Mouse (Mus musculus) limb, embryonic 14.5 days (tissue): ENCODE results near the gene Psmb2. TPM values are rescaled to one million over a fixed set of nuclear protein-coding genes. Genes with fewer than 3 reads are reported as not detected.
A peak's percentile ranks its signal among the peaks of the same experiment; 100 is the strongest.

Experiments
- ATAC-seq: fragments of 200-750 bp; cut with Nextera tagmentation; 2 replicates; pipeline ENCODE4 v1.8.0; 2017; ENCODE audit warnings: low read depth, moderate number of reproducible peaks, moderate TSS enrichment; ENCODE audit not compliant: low FRiP score
- DNase-seq: peaks from one replicate; pipeline ENCODE4 v3.0.0-alpha.2; 2015; ENCODE audit warnings: low spot score
- H3K27ac ChIP-seq: fragments of 300-500 bp; sonication (generic); replicated peaks from 2 replicates; pipeline ENCODE4 v1.5.1; 2014; ENCODE audit warnings: low read depth, mild to moderate bottlenecking, low read length, moderate library complexity, mixed read lengths
- H3K27me3 ChIP-seq: fragments of 300-500 bp; sonication (generic); 2 replicates; pipeline ENCODE4 v1.6.1; 2014; ENCODE audit warnings: low read length, mixed read lengths; ENCODE audit not compliant: control insufficient read depth, insufficient read depth
- H3K36me3 ChIP-seq: fragments of 300-500 bp; sonication (generic); 2 replicates; pipeline ENCODE4 v1.6.1; 2014; ENCODE audit warnings: mild to moderate bottlenecking, low read length, moderate library complexity, mixed read lengths; ENCODE audit not compliant: control insufficient read depth, insufficient read depth
- H3K4me1 ChIP-seq: fragments of 300-500 bp; sonication (generic); 2 replicates; pipeline ENCODE4 v1.6.1; 2014; ENCODE audit warnings: antibody characterized with exemption, low read length, mixed read lengths; ENCODE audit not compliant: control insufficient read depth, insufficient read depth
- H3K4me2 ChIP-seq: fragments of 300-500 bp; sonication (generic); replicated peaks from 2 replicates; pipeline ENCODE4 v1.6.1; 2014; ENCODE audit warnings: low read depth, mild to moderate bottlenecking, low read length, moderate library complexity; ENCODE audit not compliant: severe bottlenecking
- H3K4me3 ChIP-seq: fragments of 300-500 bp; sonication (generic); replicated peaks from 2 replicates; pipeline ENCODE4 v1.5.1; 2014; ENCODE audit warnings: low read length
- H3K9ac ChIP-seq: fragments of 300-500 bp; sonication (generic); 2 replicates; pipeline ENCODE4 v1.6.1; 2014; ENCODE audit warnings: mild to moderate bottlenecking, low read depth, low read length, moderate library complexity; ENCODE audit not compliant: severe bottlenecking
- H3K9me3 ChIP-seq: fragments of 300-500 bp; sonication (generic); 2 replicates; pipeline ENCODE4 v1.6.1; 2016; ENCODE audit warnings: low read length; ENCODE audit not compliant: control insufficient read depth
- POLR2A ChIP-seq: fragments of 200-500 bp; IDR thresholded peaks from 2 replicates; pipeline ENCODE4 v1.8.0; 2012; ENCODE audit warnings: inconsistent platforms, mild to moderate bottlenecking, moderate library complexity, borderline replicate concordance; ENCODE audit not compliant: insufficient read depth, insufficient read length; ENCODE audit errors: extremely low read depth
- WGBS: fragments of 180-500 bp; shearing (Covaris S2); extraction: QIAGEN DNeasy Blood & Tissue Kit; methylation state at CpG from one replicate; pipeline ENCODE4 v1.1.7; 2014; 5-methylcytosine and 5-hydroxymethylcytosine counted together
- polyA plus RNA-seq, 2 experiments: library from polyadenylated mRNA; depleted of rRNA in 1 of 2; stranded (reverse) in 1 of 2; unstranded in 1 of 2; fragments of >200 nt; fragmentation: Nextera tagmentation in 1 of 2; extraction: Ambion mirVana in 1 of 2; gene quantifications; 2 replicates each; pipeline versions ENCODE4 v1.2.1 to v1.2.3; 2012 to 2014

The Psmb2 gene
- polyA plus RNA-seq, 2 experiments, result 235 to 500 TPM

- Histone ChIP-seq H3K9me3 (no peaks in the 10 kb centered on the region), H3K4me3 (0 out of 2 replicates have a peak overlapping the region, but pooled peaks have one; percentile 1), H3K4me1 (0 out of 2 replicates have a peak, but pooled peaks cover 3% of the 10 kb centered on the region), H3K27ac (no peak overlapping the region), H3K9ac (no peak overlapping the region), H3K4me2 (no peak overlapping the region; the same call in 1 of the 2 replicates), H3K27me3 (peaks cover 79% of the 10 kb centered on the region), H3K36me3 (no peaks in the 10 kb centered on the region)
- DNase-seq (no peak), ATAC-seq (no peak)
- 5% methylated on average over 26 of the region's 26 CpGs for WGBS
- TF ChIP-seq POLR2A, result no peak
Measured at GRCm38 (mm10) chr4:126732531-126733380, 55.3 kb downstream of the Psmb2 start.

DNA sequence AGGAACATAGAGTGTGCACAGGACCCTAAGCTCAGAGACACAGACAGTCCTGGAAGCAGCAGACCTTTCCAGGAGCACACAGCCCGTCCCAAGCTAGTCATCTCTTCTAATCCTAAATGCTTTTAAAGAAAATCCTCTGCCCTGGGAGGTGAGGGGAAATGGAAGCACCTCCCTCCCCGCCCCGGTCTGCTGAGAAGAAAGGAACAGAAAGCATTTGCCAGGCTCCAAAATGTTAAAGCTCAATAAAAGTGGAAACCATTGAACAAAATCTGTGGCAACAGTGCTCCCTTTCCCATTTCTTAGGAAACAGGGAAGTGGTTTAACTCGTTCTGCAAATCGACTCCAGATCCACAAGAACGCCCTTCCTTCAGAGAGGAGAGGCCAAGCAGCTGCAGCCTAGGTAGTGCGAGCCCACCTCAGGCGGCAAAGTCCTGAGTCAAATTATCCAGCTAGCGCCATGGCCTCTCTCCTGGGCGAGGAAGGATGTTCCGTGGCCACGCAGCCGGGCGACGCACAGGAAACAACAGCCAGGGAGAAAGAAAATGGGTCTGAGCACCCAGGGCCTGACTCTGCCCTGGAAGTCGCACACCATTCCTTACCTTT lies 56.7 kb downstream of the Psmb2 start:
- Histone ChIP-seq H3K4me2 (no peak overlapping the region), H3K27ac (no peak overlapping the region), H3K9me3 (no peaks in the 10 kb centered on the region), H3K4me3 (0 out of 2 replicates have a peak overlapping the region, but pooled peaks have one; percentile 28), H3K27me3 (peaks cover 87% of the 10 kb centered on the region), H3K4me1 (0 out of 2 replicates have a peak, but pooled peaks cover 3% of the 10 kb centered on the region), H3K36me3 (no peaks in the 10 kb centered on the region), H3K9ac (no peak overlapping the region)
- ATAC-seq (no peak), DNase-seq (no peak)
- 2% methylated on average over 16 of the region's 16 CpGs for WGBS
- no peak for TF ChIP-seq POLR2A

GRCm38 (mm10) chr4:126734700-126735381 lies 57.4 kb downstream of the Psmb2 start:
- DNase-seq (no peak), ATAC-seq (no peak)
- Histone ChIP-seq H3K27ac (no peak overlapping the region), H3K4me3 (peak overlapping the region; percentile 28), H3K9ac (peak overlapping the region; percentile 34; the same call in 1 of the 2 replicates), H3K36me3 (no peaks in the 10 kb centered on the region), H3K27me3 (peaks cover 85% of the 10 kb centered on the region), H3K9me3 (no peaks in the 10 kb centered on the region), H3K4me2 (peak overlapping the region; percentile 38), H3K4me1 (0 out of 2 replicates have a peak, but pooled peaks cover 3% of the 10 kb centered on the region)
- 4% methylated on average over 40 of the region's 51 CpGs for WGBS
- no peak for TF ChIP-seq POLR2A

DNA sequence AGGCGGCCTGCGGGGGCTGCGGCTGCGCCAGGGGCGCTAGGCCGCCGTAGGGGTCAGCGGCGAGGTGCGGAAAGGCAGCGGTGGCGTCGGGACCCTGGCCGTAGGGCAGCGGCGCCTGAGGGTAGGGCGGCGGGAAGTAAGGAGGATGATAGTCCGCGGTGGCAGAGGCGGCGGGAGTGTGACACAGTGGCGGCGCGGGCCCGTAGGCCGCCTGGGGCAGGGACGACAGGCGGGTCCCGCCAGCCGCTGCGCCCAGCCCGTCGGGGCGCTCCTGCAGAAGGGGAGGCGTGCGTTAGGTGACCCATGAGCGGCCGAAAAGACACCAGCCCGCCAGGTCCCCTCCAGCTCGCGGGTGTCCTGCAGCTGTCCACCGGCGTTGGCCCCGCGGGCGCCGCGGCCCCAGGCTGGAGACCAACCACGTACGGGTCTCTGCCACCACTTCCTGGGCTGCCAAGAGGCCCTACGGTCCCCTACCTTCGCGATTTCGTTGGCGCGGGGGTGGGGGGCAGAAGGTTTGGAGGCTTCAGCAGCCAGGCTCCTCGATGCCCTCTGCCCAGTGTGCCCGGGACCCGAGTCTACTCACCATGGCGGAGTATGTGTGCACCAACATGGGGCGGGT lies 58.1 kb downstream of the Psmb2 start:
- H3K27ac ChIP-seq, result no peak overlapping the region
- H3K27me3 ChIP-seq, result peaks cover 78% of the 10 kb centered on the region
- DNase-seq (no peak), ATAC-seq (no peak)
- WGBS, result 1% methylated on average over 42 of the region's 62 CpGs
- H3K9ac ChIP-seq, result peak overlapping the region; percentile 34; the same call in 1 of the 2 replicates
- no peaks in the 10 kb centered on the region for H3K36me3 ChIP-seq
- no peaks in the 10 kb centered on the region for H3K9me3 ChIP-seq
- 0 out of 2 replicates have a peak, but pooled peaks cover 3% of the 10 kb centered on the region for H3K4me1 ChIP-seq
- H3K4me3 ChIP-seq, result peak overlapping the region; percentile 28
- TF ChIP-seq POLR2A, result no peak
- H3K4me2 ChIP-seq, result peak overlapping the region; percentile 38
